Mouse (Mus musculus) ES-E14 (cell line): Measurements from ENCODE around the gene Spata9.

Experiments
- CHD2 ChIP-seq: IDR thresholded peaks from 2 replicates; pipeline ENCODE4 v1.6.1; 2014; ENCODE audit warnings: mild to moderate bottlenecking, low read depth, low read length, inconsistent platforms
- HCFC1 ChIP-seq: IDR thresholded peaks from 2 replicates; pipeline ENCODE4 v1.6.1; 2012; ENCODE audit warnings: low read length, inconsistent platforms, borderline replicate concordance; ENCODE audit not compliant: insufficient read depth

GRCm38 (mm10) chr13:75930660-75931059, 36.3 kb upstream of the Spata9 start:
- TF ChIP-seq CHD2 (no peak), HCFC1 (no peak)
